Mouse (Mus musculus): ENCODE results near the gene Syap1. TPM values are rescaled to one million over a fixed set of nuclear protein-coding genes. Genes with fewer than 3 reads are reported as not detected.
"Not testable (repeated sequence)": the region's sequence is repeated elsewhere in the genome, so short reads cannot be mapped to it uniquely, and the experiment has no call there.

Syap1 gene
- total RNA-seq (2022): 10 to 100 TPM; 72.3 to 92.9 (median 81.5) TPM

DNA sequence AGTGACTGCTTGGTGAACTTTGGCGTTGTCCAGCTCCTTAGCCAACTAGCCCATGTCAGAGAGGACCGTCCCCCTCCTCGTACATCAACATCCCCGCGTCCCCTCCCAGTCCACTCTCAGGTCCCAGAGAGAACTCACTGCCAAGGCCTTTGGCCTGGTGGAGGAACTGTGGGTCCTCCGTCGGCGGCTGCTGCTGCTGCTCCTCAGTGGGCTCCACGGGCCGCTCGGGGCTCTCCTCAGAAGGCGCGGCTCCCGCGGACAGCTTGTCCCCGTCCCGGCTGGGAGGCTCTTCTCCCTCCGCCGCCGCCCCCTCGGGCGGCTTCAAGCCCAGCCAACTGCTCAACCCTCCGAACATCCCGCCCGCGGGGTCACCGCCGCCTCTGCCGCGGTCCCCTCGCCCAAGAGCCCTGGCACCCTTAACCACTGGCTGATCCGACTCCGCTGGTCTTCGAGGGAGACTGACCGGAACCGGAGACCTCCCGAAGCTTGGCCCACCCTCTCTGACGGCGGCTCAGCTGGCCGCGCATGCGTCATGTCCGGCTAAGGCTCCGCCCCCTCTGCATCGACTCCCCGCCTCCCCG is at the start of gene Syap1:
TSS of gene Syap1 (minus strand) at position 517 of the 581 bp plus-strand sequence.
- peak; percentile 69 for DNase-seq

- no peak for DNase-seq
Observed at GRCm38 (mm10) chrX:162931467-162931866, 43.2 kb upstream of the Syap1 start.

GRCm38 (mm10) chrX:162921487-162922125 is 33.4 kb upstream of the Syap1 start:
- DNase-seq: no peak

DNA sequence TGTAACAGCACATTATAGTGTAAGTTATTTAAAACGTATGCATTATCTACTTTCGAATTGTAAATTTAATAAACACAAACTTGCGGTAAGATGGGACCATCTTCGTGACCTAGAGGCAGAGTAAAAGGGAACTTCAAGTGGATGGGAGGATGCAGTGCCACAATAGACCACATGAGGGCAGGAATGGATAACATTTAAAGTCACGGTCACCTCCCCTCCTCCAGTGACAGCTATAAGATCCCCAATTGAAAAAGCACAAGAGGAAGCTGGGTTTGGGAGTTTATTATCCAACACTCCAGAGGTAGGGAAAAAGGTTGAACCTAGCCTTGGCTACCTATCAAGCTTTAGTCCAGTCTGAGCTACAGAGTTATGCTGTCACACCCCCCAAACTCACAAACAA is 27.4 kb upstream of the Syap1 start:
- DNase-seq: no peak

- no peak for DNase-seq
Observed at GRCm38 (mm10) chrX:162913651-162914050, 25.4 kb upstream of the Syap1 start.

DNA sequence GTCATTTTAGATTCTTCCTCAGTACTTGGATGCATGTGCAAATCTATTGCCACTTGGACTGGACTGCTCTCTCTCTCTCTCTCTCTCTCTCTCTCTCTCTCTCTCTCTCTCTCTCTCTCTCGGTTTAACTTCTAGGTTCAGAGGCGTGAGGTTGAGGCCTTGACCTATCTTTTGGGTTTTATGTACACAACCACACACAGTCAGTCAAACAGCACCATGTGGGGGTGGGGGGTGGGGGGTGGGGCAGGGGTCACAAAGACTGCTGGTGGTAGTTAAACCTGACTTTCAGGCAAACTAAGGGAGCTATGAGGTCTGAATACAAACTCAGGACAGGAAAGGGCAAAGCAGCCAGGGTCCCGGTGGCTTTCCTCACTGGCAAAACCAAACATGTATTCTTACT is 19.3 kb upstream of the Syap1 start:
- DNase-seq: no peak

GRCm38 (mm10) chrX:162902040-162902734 is 13.9 kb upstream of the Syap1 start:
- DNase-seq: peak; percentile 10

GRCm38 (mm10) chrX:162901371-162902039 is 13.3 kb upstream of the Syap1 start:
- peak; percentile 37 for DNase-seq

DNA sequence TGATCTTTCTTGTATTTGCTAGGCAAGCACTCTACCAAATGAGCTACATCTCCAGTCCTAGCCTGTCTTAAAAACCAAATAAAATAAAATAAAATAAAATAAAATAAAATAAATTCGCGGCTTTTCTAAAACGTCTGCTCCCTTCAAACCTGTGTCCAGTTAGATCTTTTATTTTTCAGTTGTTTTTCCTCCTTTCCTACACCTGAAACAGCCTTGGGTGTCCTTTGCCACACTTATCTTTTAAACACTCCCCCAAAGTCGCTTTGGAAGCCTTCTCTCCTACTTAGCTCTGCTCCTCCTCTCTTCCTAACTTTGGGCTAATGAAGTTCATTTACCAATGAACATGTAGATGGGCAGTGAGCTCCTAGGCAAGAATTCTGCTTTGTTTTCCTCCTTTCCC is 12.7 kb upstream of the Syap1 start, which contains the start of gene Ctps2:
TSS of gene Ctps2 (plus strand) at position 301 of the 400 bp plus-strand sequence.
- no peak for DNase-seq

- not testable (repeated sequence) for DNase-seq
Observed at GRCm38 (mm10) chrX:162888575-162889223, 452 bp upstream of the Syap1 start.

- no peak for DNase-seq
Observed at GRCm38 (mm10) chrX:162878236-162878635, 10.0 kb downstream of the Syap1 start.

DNA sequence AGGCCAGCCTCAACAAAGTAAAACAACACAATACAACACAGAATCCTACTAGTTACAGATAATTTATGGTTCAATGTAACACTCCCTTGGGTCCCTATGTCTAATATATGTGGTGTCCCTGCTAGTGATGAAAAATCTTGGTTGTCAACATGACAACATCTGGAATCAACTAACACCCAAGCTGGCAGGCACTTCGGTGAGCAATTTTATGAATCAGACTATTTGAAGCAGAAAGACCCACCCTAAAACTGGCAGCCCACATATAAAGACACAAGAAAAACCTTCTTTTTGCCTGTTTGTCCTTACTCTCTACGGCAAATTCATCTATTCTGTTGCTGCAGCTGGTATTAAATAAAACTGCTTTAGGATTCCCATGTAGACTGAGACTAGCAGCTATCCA is 14.5 kb downstream of the Syap1 start:
- no peak for DNase-seq

DNA sequence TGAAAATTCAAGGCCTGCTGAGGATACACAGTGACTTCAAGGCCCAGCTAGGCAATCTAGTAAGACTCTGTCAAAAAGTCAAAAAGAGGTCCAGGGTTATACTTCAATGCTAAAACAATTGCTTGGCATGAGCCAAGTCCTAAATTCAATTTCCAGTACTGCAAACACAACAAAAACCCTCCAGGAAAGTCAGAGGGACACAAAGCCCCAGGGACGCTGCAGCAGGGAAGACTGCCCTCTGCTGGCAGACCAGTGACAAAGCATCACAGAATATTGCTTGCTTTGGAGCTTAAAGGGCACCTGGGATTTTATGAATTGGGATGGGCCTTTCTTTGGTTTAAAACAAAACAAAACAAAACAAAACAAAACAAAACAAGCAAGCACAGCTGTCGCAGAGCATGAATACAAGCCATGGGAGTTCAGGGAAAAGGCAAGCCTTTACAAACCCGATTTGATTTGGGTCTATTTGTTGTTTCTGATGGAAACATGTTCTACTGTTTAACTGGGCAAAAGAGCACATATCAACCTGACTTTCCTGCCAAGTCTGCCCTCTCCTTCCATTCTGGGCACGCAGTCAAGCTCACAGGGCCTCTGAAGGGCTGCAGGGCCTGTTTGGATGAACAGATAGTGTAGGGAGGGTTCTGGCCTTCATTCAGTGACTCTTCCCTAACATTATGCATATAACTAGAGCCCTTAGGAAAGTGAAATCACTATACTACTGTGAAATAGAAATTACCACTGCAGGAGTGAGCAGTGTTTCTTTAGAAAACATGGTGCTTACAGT is 16.3 kb downstream of the Syap1 start:
- DNase-seq: no peak

DNA sequence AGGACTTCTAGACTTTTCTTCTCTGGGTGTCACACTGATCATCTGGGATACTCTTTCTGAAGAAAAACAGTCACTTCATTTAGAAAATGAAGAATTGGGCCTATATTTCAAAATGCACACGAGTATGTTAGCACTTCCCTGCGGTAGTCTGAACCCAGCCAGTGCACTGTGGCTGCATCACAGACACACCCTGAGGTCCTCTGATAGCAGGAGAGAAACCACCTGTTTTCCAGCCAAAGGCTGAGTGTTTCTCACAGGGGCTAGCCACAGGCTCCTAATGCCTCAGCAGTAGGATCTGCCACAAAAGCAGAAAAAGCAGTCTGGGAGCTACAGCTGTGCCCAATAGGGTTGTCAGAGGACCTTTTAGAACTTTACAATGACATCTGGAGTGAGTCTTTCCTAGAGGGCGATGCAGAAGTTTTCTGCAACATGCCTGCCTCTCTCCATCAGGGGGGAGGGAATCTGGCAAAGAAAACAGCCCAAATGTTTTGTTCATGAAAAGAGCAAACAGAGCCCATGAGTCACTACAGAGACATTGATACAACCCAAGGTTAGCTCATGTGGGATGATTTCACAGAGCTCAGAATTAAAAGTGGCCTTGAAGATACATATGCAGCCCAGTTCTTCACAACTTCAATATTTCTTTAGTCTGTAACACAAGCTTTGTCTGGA is 19.8 kb downstream of the Syap1 start:
- peak; percentile 25 for DNase-seq

DNA sequence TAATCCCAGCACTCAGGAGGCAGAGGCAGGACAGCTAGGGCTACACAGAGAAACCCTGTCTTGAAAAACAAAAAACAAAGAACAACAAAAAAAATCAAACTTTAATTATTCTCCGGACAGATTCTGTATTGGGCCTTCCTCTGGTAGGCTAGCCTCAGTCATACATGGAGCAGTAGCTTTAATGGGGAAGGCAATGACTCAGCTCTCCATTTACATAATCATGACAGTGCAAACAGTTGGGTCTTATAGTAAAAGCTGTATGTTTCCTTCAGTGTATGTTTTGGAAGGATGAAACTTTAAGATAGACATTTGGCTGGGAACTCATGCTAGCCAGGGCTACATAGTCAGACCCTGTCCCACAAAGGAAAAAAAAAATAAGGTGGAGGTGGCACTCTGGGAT is 39.6 kb downstream of the Syap1 start:
- no peak for DNase-seq

GRCm38 (mm10) chrX:162845531-162845930 is 42.7 kb downstream of the Syap1 start:
- no peak for DNase-seq

DNA sequence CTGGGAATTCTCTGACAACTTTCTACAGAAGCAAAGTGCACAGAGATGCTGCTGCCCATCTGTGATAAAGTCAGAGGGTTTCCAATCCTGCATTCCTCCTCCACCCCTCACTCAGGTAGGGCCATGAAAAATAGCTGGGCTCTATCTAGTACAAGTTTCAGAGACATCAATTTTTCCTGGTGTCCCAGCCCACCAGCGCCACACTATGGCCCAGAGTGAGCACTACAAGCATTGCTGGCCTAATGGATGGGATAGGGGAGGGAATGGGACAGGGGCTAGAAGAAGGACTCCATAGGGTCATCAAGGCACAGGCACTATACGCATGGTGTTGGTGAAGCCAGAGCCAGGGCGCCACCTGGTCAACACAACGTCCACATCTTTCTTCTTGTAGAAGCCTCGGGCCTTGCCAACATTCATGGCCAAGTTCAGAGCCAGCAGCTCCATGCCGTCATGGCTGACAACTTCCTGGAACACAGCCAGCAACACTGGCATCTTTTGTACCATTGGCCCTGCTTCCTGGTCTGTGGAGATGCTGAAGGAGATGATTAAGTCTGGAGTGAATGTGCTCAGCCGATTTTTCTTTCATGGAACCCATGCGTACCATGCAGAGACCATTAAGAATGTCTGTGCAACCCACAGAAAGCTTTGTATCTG is 43.7 kb downstream of the Syap1 start:
- DNase-seq: no peak

GRCm38 (mm10) chrX:162832101-162832500 is 56.1 kb downstream of the Syap1 start:
- DNase-seq: no peak

- no peak for DNase-seq
Observed at GRCm38 (mm10) chrX:162831542-162831941, 56.7 kb downstream of the Syap1 start.

- no peak for DNase-seq
Observed at GRCm38 (mm10) chrX:162831036-162831435, 57.2 kb downstream of the Syap1 start.

DNA sequence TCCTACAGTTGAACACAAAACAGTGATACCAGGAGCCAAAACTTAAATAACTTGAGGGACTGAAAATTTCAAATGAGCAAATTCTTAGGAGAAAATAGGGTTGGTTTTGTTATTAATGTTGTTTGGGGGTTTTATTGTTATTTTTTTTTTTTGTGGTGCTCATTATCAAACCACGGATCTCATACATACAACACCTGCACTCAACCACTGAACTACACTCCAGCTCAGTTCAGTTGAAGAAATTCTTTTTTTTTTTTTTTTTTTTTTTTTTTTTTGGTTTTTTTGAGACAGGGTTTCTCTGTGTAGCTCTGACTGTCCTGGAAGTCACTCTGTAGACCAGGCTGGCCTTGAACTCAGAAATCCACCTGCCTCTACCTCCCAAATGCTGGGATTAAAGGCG is 57.9 kb downstream of the Syap1 start:
- DNase-seq: not testable (repeated sequence)

All from adrenal gland, adult 8-10 months (tissue).